Mouse (Mus musculus) spleen, adult 2 months (tissue): ENCODE measurements around the gene Ccdc8.

Experiments used
- CTCF ChIP-seq: fragments of 200-500 bp; IDR thresholded peaks from 2 replicates; pipeline ENCODE4 v1.5.1; 2011; ENCODE audit warnings: mild to moderate bottlenecking, inconsistent platforms; ENCODE audit not compliant: insufficient read depth, insufficient read length, insufficient replicate concordance; ENCODE audit errors: extremely low read depth
- POLR2A ChIP-seq: fragments of 200-500 bp; IDR thresholded peaks from 2 replicates; pipeline ENCODE4 v1.6.1; 2011; ENCODE audit warnings: low read depth, low read length, inconsistent platforms

- TF ChIP-seq CTCF (no peak), POLR2A (no peak)
Measured at GRCm38 (mm10) chr7:16948923-16949458, 43.5 kb upstream of the Ccdc8 start.
